Mouse (Mus musculus): ENCODE data around the gene Macrod2. TPM values are rescaled to one million over a fixed set of nuclear protein-coding genes. Genes with fewer than 3 reads are reported as not detected.

The Macrod2 gene
- polyA plus RNA-seq, 1 experiment from 2014 or later: 23.7 TPM

DNA sequence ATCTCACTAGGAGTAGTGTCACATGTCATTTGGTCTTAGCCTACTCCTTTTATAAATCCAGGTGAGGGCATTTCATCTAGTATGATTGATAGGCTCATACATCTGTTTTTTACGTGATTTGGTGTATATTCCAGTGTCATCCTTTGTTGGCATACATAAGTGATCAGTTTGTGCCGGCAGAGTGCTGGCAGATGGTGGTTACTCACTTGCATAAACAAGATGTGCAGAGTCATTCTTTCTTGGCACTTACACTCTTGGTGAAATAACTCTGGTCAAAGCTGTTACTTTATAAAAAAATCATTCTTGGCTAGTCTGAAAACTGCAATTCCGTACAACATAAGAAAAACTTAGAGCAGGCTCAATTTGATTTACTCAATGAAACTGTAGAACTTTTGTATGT lies 102.6 kb downstream of the Macrod2 start:
- Histone ChIP-seq H3K36me3 (no peaks in the 10 kb centered on the region), H3K4me1 (peaks cover 5% of the 10 kb centered on the region; the same call in 1 of the 2 replicates), H3K9ac (no peak overlapping the region), H3K4me3 (no peak overlapping the region), H3K9me3 (no peaks in the 10 kb centered on the region), H3K27me3 (replicated peaks) (no peaks in the 10 kb centered on the region), H3K4me2 (no peak overlapping the region), H3K27ac (replicated peaks) (no peak overlapping the region)
- no peak for ATAC-seq (ENCODE audit: extremely low read depth, insufficient number of reproducible peaks, low FRiP score, low TSS enrichment)
- 68% methylated on average over 3 of the region's 3 CpGs for WGBS

DNA sequence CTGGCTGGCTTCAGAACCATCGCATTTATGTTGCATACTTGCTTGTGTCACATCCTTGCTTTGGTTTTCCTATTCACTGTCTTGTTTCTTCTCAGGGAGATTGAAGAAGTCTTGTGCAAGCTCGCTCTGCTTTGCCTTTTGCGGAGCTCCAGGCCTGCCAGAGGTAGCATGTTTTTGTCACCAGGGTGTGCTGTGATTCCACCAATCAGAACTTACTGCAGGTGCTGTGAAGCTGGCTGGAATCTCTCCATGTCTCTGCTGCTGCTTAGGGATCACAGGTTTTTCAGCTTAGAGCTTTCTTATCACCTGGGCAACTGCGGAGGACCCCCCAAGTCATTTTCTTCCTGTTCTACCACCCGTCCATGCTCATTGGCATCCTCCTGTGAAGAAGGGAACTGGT lies 105.8 kb downstream of the Macrod2 start:
- H3K27ac ChIP-seq (replicated peaks): no peak overlapping the region
- H3K4me3 ChIP-seq: no peak overlapping the region
- H3K4me1 ChIP-seq: peaks cover 5% of the 10 kb centered on the region; the same call in 1 of the 2 replicates
- no peaks in the 10 kb centered on the region for H3K36me3 ChIP-seq
- no peaks in the 10 kb centered on the region for H3K9me3 ChIP-seq
- H3K9ac ChIP-seq: no peak overlapping the region
- no peaks in the 10 kb centered on the region for H3K27me3 ChIP-seq (replicated peaks)
- H3K4me2 ChIP-seq: 0 out of 2 replicates have a peak overlapping the region, but pooled peaks have one; percentile 32
- no peak for ATAC-seq (ENCODE audit: extremely low read depth, insufficient number of reproducible peaks, low FRiP score, low TSS enrichment)
- 27% methylated on average over 5 of the region's 5 CpGs for WGBS

DNA sequence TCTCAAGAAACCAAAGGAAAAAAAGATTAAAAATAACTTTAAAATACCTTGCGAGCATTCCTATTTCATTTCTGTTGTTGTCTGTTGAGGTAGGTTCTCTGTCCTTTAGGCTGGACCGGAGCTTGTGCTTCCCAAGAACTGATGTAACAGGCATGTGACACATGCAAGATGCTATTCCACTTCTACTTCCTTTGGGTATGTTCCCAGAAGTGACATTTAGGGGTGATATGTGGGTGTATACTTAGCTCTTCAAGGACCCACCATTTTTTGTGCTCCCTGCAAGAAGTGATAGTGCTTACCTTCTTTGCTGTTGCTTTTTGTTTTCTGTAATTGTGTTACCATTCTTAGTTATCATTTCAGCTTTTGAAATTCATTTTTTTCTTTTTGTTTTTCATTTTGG lies 126.4 kb downstream of the Macrod2 start:
- WGBS: 80% methylated on average over 2 of the region's 2 CpGs
- H3K9me3 ChIP-seq: no peaks in the 10 kb centered on the region
- no peak overlapping the region for H3K9ac ChIP-seq
- no peak overlapping the region for H3K4me3 ChIP-seq
- no peaks in the 10 kb centered on the region for H3K36me3 ChIP-seq
- ATAC-seq (ENCODE audit: extremely low read depth, insufficient number of reproducible peaks, low FRiP score, low TSS enrichment): no peak
- H3K4me1 ChIP-seq: no peaks in the 10 kb centered on the region
- H3K27me3 ChIP-seq (replicated peaks): no peaks in the 10 kb centered on the region
- no peak overlapping the region for H3K27ac ChIP-seq (replicated peaks)
- no peak overlapping the region for H3K4me2 ChIP-seq

DNA sequence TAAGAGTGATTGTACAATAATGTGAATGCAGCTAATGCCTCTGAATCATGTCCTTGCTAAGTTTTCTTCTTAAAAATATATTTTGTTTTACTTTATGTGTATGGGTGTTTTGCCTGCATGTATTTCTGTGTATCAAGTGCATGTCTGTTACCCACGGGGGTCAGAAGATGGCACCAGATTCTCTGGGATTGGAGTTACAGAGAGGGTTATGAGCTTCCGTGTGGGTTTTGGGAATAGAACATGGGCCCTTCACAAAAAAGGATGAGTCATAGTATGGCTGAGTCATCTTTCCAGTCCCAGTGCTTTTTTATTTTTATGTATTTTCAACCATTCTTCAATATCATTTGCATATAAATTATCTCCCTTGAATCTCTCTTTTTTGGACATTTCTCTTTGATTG lies 135.1 kb downstream of the Macrod2 start:
- H3K27me3 ChIP-seq (replicated peaks): no peaks in the 10 kb centered on the region
- no peaks in the 10 kb centered on the region for H3K36me3 ChIP-seq
- H3K4me2 ChIP-seq: no peak overlapping the region
- H3K4me3 ChIP-seq: no peak overlapping the region
- ATAC-seq (ENCODE audit: extremely low read depth, insufficient number of reproducible peaks, low FRiP score, low TSS enrichment): no peak
- no peak overlapping the region for H3K9ac ChIP-seq
- no peaks in the 10 kb centered on the region for H3K4me1 ChIP-seq
- no peak overlapping the region for H3K27ac ChIP-seq (replicated peaks)
- 75% methylated on average over 2 of the region's 2 CpGs for WGBS
- no peaks in the 10 kb centered on the region for H3K9me3 ChIP-seq

GRCm38 (mm10) chr2:140532024-140532423 lies 136.9 kb downstream of the Macrod2 start:
- no peak overlapping the region for H3K4me3 ChIP-seq
- no peaks in the 10 kb centered on the region for H3K27me3 ChIP-seq (replicated peaks)
- no peak for ATAC-seq (ENCODE audit: extremely low read depth, insufficient number of reproducible peaks, low FRiP score, low TSS enrichment)
- 67% methylated on average over 3 of the region's 3 CpGs for WGBS
- no peaks in the 10 kb centered on the region for H3K4me1 ChIP-seq
- H3K27ac ChIP-seq (replicated peaks): no peak overlapping the region
- no peak overlapping the region for H3K4me2 ChIP-seq
- no peak overlapping the region for H3K9ac ChIP-seq
- H3K36me3 ChIP-seq: no peaks in the 10 kb centered on the region
- H3K9me3 ChIP-seq: no peaks in the 10 kb centered on the region

DNA sequence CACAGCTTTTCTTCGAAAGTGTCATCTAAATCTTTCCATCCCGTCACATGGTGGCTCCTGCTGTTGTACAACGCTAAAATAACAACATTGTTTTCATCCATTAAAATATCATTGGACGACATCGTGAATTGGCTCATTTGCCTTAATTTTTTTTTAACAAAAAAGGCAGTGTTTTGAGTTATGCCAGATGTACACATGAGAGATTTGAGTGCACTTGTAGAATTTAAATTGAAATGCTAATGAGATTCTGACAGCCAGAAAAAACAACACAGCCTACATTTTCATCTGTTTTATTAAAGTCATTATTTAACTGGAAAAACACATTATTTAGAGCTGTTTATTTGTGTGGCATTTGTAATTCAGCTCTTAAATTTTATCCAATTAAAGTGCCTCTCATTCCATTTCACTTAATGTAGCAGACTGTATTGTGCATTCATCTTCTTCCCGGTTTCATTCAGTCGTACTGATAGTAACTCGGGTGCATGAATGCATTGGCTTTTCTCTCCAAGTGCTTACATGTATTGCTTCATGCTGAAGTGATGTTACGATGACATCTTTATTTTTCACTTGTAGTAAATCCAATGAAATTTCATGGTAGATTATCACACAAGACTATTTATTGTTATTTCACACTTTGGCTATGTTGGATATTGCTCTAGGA lies 137.9 kb downstream of the Macrod2 start:
- no peak for ATAC-seq (ENCODE audit: extremely low read depth, insufficient number of reproducible peaks, low FRiP score, low TSS enrichment)
- H3K4me1 ChIP-seq: no peaks in the 10 kb centered on the region
- H3K4me2 ChIP-seq: no peak overlapping the region
- H3K9me3 ChIP-seq: no peaks in the 10 kb centered on the region
- H3K9ac ChIP-seq: no peak overlapping the region
- no peak overlapping the region for H3K4me3 ChIP-seq
- no peaks in the 10 kb centered on the region for H3K27me3 ChIP-seq (replicated peaks)
- H3K36me3 ChIP-seq: no peaks in the 10 kb centered on the region
- no peak overlapping the region for H3K27ac ChIP-seq (replicated peaks)
- WGBS: 75% methylated on average over 9 of the region's 9 CpGs

- Histone ChIP-seq H3K27ac (replicated peaks) (no peak overlapping the region), H3K9ac (no peak overlapping the region), H3K9me3 (no peaks in the 10 kb centered on the region), H3K4me3 (no peak overlapping the region), H3K4me1 (no peaks in the 10 kb centered on the region), H3K36me3 (no peaks in the 10 kb centered on the region), H3K4me2 (no peak overlapping the region), H3K27me3 (replicated peaks) (no peaks in the 10 kb centered on the region)
- 64% methylated on average over 8 of the region's 8 CpGs for WGBS
- no peak for ATAC-seq (ENCODE audit: extremely low read depth, insufficient number of reproducible peaks, low FRiP score, low TSS enrichment)
These were observed 138.5 kb downstream of the Macrod2 start for GRCm38 (mm10) chr2:140533621-140534020.

GRCm38 (mm10) chr2:140534583-140534982 lies 139.5 kb downstream of the Macrod2 start:
- H3K36me3 ChIP-seq: no peaks in the 10 kb centered on the region
- no peak overlapping the region for H3K27ac ChIP-seq (replicated peaks)
- H3K27me3 ChIP-seq (replicated peaks): no peaks in the 10 kb centered on the region
- no peak for ATAC-seq (ENCODE audit: extremely low read depth, insufficient number of reproducible peaks, low FRiP score, low TSS enrichment)
- no peaks in the 10 kb centered on the region for H3K4me1 ChIP-seq
- no peaks in the 10 kb centered on the region for H3K9me3 ChIP-seq
- no peak overlapping the region for H3K9ac ChIP-seq
- H3K4me2 ChIP-seq: no peak overlapping the region
- 81% methylated on average over 3 of the region's 3 CpGs for WGBS
- H3K4me3 ChIP-seq: no peak overlapping the region

GRCm38 (mm10) chr2:140535832-140536571 lies 140.9 kb downstream of the Macrod2 start:
- Histone ChIP-seq H3K9ac (no peak overlapping the region), H3K27me3 (replicated peaks) (no peaks in the 10 kb centered on the region), H3K4me1 (no peaks in the 10 kb centered on the region), H3K27ac (replicated peaks) (no peak overlapping the region), H3K9me3 (no peaks in the 10 kb centered on the region), H3K36me3 (no peaks in the 10 kb centered on the region), H3K4me3 (no peak overlapping the region), H3K4me2 (no peak overlapping the region)
- 86% methylated on average over 5 of the region's 5 CpGs for WGBS
- no peak for ATAC-seq (ENCODE audit: extremely low read depth, insufficient number of reproducible peaks, low FRiP score, low TSS enrichment)

- H3K36me3 ChIP-seq: no peaks in the 10 kb centered on the region
- no peaks in the 10 kb centered on the region for H3K27me3 ChIP-seq (replicated peaks)
- no peaks in the 10 kb centered on the region for H3K9me3 ChIP-seq
- WGBS: 73% methylated on average over 2 of the region's 2 CpGs
- no peak overlapping the region for H3K27ac ChIP-seq (replicated peaks)
- no peak for ATAC-seq (ENCODE audit: extremely low read depth, insufficient number of reproducible peaks, low FRiP score, low TSS enrichment)
- no peak overlapping the region for H3K4me2 ChIP-seq
- no peak overlapping the region for H3K9ac ChIP-seq
- no peaks in the 10 kb centered on the region for H3K4me1 ChIP-seq
- H3K4me3 ChIP-seq: no peak overlapping the region
These were observed 154.2 kb downstream of the Macrod2 start for GRCm38 (mm10) chr2:140549286-140549685.

GRCm38 (mm10) chr2:140561426-140561825 lies 166.3 kb downstream of the Macrod2 start:
- Histone ChIP-seq H3K4me3 (no peak overlapping the region), H3K9me3 (no peaks in the 10 kb centered on the region), H3K4me1 (no peaks in the 10 kb centered on the region), H3K4me2 (no peak overlapping the region), H3K36me3 (no peaks in the 10 kb centered on the region), H3K27me3 (replicated peaks) (no peaks in the 10 kb centered on the region), H3K9ac (no peak overlapping the region), H3K27ac (replicated peaks) (no peak overlapping the region)
- no peak for ATAC-seq (ENCODE audit: extremely low read depth, insufficient number of reproducible peaks, low FRiP score, low TSS enrichment)
- 75% methylated on average over 2 of the region's 2 CpGs for WGBS

DNA sequence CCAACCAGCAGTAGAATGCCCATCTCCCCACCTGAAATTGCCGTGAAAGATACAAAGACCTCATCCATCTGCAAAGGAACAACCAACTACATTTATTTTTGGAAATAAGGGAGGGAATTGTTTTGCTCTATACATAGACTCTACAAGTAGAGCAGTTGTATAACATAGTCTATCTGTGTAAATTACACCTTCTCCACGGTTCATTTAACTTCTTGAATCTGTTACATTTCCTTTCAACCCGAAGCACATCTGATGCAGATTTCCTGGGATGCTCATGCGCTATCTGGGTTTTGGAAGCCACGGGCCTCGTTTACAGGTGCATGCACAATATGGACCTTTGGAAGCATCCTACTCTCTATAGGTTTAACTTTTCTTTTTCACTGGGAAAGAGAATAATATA lies 175.8 kb downstream of the Macrod2 start:
- H3K27ac ChIP-seq (replicated peaks): no peak overlapping the region

More for the DNA sequence above, 175.8 kb downstream of the Macrod2 start:
- ATAC-seq (ENCODE audit: extremely low read depth, insufficient number of reproducible peaks, low FRiP score, low TSS enrichment): no peak
- no peaks in the 10 kb centered on the region for H3K9me3 ChIP-seq
- peaks cover 7% of the 10 kb centered on the region for H3K4me1 ChIP-seq
- H3K4me3 ChIP-seq: no peak overlapping the region
- no peaks in the 10 kb centered on the region for H3K27me3 ChIP-seq (replicated peaks)
- H3K36me3 ChIP-seq: no peaks in the 10 kb centered on the region
- no peak overlapping the region for H3K9ac ChIP-seq
- H3K4me2 ChIP-seq: no peak overlapping the region
- WGBS: 72% methylated on average over 6 of the region's 6 CpGs
